Mouse (Mus musculus) cortical plate, adult 2 months (tissue): ENCODE results near the gene Gadd45a.

Experiments
- CTCF ChIP-seq: fragments of 200-500 bp; IDR thresholded peaks from 2 replicates; pipeline ENCODE4 v1.5.1; 2011; ENCODE audit warnings: mild to moderate bottlenecking, control low read depth, low read length; ENCODE audit not compliant: insufficient read depth; ENCODE audit errors: extremely low read depth
- POLR2A ChIP-seq: fragments of 200-500 bp; IDR thresholded peaks from 2 replicates; pipeline ENCODE4 v1.6.1; 2011; ENCODE audit warnings: mild to moderate bottlenecking, low read length, control low read depth; ENCODE audit not compliant: insufficient read depth; ENCODE audit errors: extremely low read depth

GRCm38 (mm10) chr6:66998645-66999044, 38.6 kb downstream of the Gadd45a start:
- TF ChIP-seq CTCF: no peak
- TF ChIP-seq POLR2A: no peak
